Mouse (Mus musculus) kidney, adult 2 months (tissue): ENCODE results near the gene Smc4.

Source experiments
- CTCF ChIP-seq: fragments of 200-500 bp; conservative IDR thresholded peaks from 2 replicates; pipeline ENCODE4 v1.5.1; 2011; ENCODE audit warnings: low read depth, mild to moderate bottlenecking, control low read depth, low read length, moderate library complexity, mixed read lengths; ENCODE audit not compliant: insufficient read depth, insufficient read length
- POLR2A ChIP-seq: fragments of 200-500 bp; IDR thresholded peaks from one replicate; pipeline ENCODE4 v1.6.1; 2011; ENCODE audit warnings: low read depth, low read length, control low read depth

- no peak for TF ChIP-seq CTCF
- TF ChIP-seq POLR2A = no peak
These were observed 42.0 kb downstream of the Smc4 start for GRCm38 (mm10) chr3:69046509-69046908.
